Mouse (Mus musculus): ENCODE data around the gene Lhx9. TPM values are rescaled to one million over a fixed set of nuclear protein-coding genes. Genes with fewer than 3 reads are reported as not detected.

Gene Lhx9
- polyA plus RNA-seq, 1 experiment from 2014 or later, result not detected

DNA sequence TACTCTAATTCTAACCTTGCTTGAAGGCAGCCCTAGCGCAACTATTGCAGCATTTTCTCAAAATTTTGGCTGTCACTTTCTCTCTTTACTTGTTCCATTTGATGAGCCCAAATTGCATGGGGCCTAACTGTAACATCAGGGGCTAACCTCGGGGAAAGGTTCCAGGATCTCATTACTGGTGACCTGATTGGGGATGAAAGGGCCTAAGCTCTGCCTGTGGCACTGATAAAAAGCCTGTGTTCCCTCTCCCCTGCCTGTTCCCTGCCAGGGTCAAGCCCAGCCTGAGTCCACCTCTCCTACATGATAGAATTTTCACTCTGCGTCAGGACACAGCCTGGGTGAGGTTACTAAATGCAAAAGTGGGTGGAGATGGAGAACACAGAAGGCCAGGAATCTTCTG is 47.1 kb downstream of the Lhx9 start:
- H3K9ac ChIP-seq (ENCODE audit: low read depth, low read length), result no peak overlapping the region
- H3K27ac ChIP-seq (ENCODE audit: low read depth, low read length), result no peak overlapping the region
- H3K4me2 ChIP-seq (replicated peaks; ENCODE audit: low read depth), result no peak overlapping the region
- H3K9me3 ChIP-seq (ENCODE audit: control insufficient read depth), result no peaks in the 10 kb centered on the region
- no peaks in the 10 kb centered on the region for H3K4me1 ChIP-seq (replicated peaks; ENCODE audit: control insufficient read depth, insufficient read depth, low read length)
- H3K36me3 ChIP-seq (ENCODE audit: control insufficient read depth, insufficient read depth), result no peaks in the 10 kb centered on the region
- H3K4me3 ChIP-seq (ENCODE audit: low read depth, low read length), result no peak overlapping the region
- no peaks in the 10 kb centered on the region for H3K27me3 ChIP-seq (replicated peaks; ENCODE audit: control insufficient read depth, insufficient read depth, low read length)
- ATAC-seq, result no peak
- no peak for TF ChIP-seq CTCF (IDR thresholded peaks at IDR 0.05; ENCODE audit: low read depth)
- WGBS, result 63% methylated on average over 3 of the region's 3 CpGs

DNA sequence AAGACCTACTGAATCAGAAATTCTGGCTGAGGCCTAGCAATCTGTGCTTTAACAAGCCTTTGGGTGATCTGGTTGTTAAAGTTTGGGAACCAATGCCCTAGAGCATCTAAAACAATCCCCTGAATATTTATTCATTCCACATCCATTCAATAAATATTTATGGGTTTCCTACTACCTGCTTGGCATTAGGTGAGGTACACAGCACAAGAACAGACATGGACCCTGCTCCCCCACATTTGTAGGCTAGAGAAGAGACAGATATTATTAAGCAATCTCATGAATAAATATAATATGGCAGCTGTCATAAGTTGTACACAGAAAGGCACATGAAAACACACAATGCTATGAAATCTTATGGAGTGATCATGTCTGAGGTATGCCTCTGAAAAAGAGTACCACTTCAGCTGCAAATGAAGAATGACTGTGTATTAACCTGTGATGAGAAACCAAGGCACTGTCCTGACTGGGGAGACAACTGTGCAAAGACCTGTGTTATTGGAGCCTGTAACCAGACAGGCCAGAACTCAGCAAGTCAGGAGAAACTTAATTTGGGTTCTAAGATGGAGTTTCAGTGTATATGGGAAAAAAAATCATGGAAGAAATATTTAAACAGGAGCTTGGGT is 48.6 kb downstream of the Lhx9 start:
- Histone ChIP-seq H3K9ac (ENCODE audit: low read depth, low read length) (no peak overlapping the region), H3K4me2 (replicated peaks; ENCODE audit: low read depth) (no peak overlapping the region), H3K9me3 (ENCODE audit: control insufficient read depth) (no peaks in the 10 kb centered on the region), H3K27ac (ENCODE audit: low read depth, low read length) (no peak overlapping the region), H3K27me3 (replicated peaks; ENCODE audit: control insufficient read depth, insufficient read depth, low read length) (no peaks in the 10 kb centered on the region), H3K4me3 (ENCODE audit: low read depth, low read length) (no peak overlapping the region), H3K4me1 (replicated peaks; ENCODE audit: control insufficient read depth, insufficient read depth, low read length) (no peaks in the 10 kb centered on the region), H3K36me3 (ENCODE audit: control insufficient read depth, insufficient read depth) (no peaks in the 10 kb centered on the region)
- no peak for ATAC-seq
- no peak for TF ChIP-seq CTCF (IDR thresholded peaks at IDR 0.05; ENCODE audit: low read depth)

GRCm38 (mm10) chr1:138798110-138798509 is 50.3 kb downstream of the Lhx9 start:
- ATAC-seq, result no peak
- H3K4me1 ChIP-seq (replicated peaks; ENCODE audit: control insufficient read depth, insufficient read depth, low read length), result no peaks in the 10 kb centered on the region
- no peak overlapping the region for H3K9ac ChIP-seq (ENCODE audit: low read depth, low read length)
- no peaks in the 10 kb centered on the region for H3K9me3 ChIP-seq (ENCODE audit: control insufficient read depth)
- no peak overlapping the region for H3K4me2 ChIP-seq (replicated peaks; ENCODE audit: low read depth)
- TF ChIP-seq CTCF (IDR thresholded peaks at IDR 0.05; ENCODE audit: low read depth), result no peak
- H3K4me3 ChIP-seq (ENCODE audit: low read depth, low read length), result no peak overlapping the region
- no peak overlapping the region for H3K27ac ChIP-seq (ENCODE audit: low read depth, low read length)
- H3K27me3 ChIP-seq (replicated peaks; ENCODE audit: control insufficient read depth, insufficient read depth, low read length), result no peaks in the 10 kb centered on the region
- 87% methylated on average over 5 of the region's 5 CpGs for WGBS
- no peaks in the 10 kb centered on the region for H3K36me3 ChIP-seq (ENCODE audit: control insufficient read depth, insufficient read depth)

- H3K4me1 ChIP-seq (replicated peaks; ENCODE audit: control insufficient read depth, insufficient read depth, low read length), result no peaks in the 10 kb centered on the region
- H3K9ac ChIP-seq (ENCODE audit: low read depth, low read length), result no peak overlapping the region
- no peak overlapping the region for H3K27ac ChIP-seq (ENCODE audit: low read depth, low read length)
- no peaks in the 10 kb centered on the region for H3K27me3 ChIP-seq (replicated peaks; ENCODE audit: control insufficient read depth, insufficient read depth, low read length)
- no peak for TF ChIP-seq CTCF (IDR thresholded peaks at IDR 0.05; ENCODE audit: low read depth)
- H3K4me3 ChIP-seq (ENCODE audit: low read depth, low read length), result no peak overlapping the region
- H3K36me3 ChIP-seq (ENCODE audit: control insufficient read depth, insufficient read depth), result no peaks in the 10 kb centered on the region
- ATAC-seq, result no peak
- no peaks in the 10 kb centered on the region for H3K9me3 ChIP-seq (ENCODE audit: control insufficient read depth)
- H3K4me2 ChIP-seq (replicated peaks; ENCODE audit: low read depth), result no peak overlapping the region
- WGBS, result 83% methylated on average over 10 of the region's 10 CpGs
These were observed 62.5 kb downstream of the Lhx9 start for GRCm38 (mm10) chr1:138785856-138786255.

DNA sequence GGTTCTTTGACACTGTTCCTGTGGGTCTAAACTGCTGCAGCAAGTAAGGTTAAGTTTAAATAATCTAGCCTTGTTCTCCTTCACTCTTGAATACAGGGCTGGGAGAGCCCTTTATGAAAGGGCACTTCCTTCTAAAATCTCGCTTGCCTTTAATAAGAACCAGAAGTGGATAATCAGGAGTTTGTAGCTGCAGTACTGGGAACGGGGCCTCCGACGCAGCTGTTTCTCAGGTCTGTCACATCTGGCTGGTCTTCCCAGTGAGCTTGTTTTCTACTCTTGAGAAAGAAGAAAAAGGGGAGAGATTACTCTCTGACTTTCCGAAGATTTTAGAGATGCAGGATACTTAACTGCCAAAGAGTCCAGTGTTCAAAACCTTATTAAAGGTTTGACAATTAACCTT is 64.4 kb downstream of the Lhx9 start:
- H3K4me1 ChIP-seq (replicated peaks; ENCODE audit: control insufficient read depth, insufficient read depth, low read length), result no peaks in the 10 kb centered on the region
- H3K27me3 ChIP-seq (replicated peaks; ENCODE audit: control insufficient read depth, insufficient read depth, low read length), result no peaks in the 10 kb centered on the region
- H3K9ac ChIP-seq (ENCODE audit: low read depth, low read length), result no peak overlapping the region
- no peak overlapping the region for H3K27ac ChIP-seq (ENCODE audit: low read depth, low read length)
- H3K9me3 ChIP-seq (ENCODE audit: control insufficient read depth), result no peaks in the 10 kb centered on the region
- TF ChIP-seq CTCF (IDR thresholded peaks at IDR 0.05; ENCODE audit: low read depth), result no peak
- H3K36me3 ChIP-seq (ENCODE audit: control insufficient read depth, insufficient read depth), result no peaks in the 10 kb centered on the region
- no peak overlapping the region for H3K4me3 ChIP-seq (ENCODE audit: low read depth, low read length)
- no peak for ATAC-seq
- H3K4me2 ChIP-seq (replicated peaks; ENCODE audit: low read depth), result no peak overlapping the region
- 82% methylated on average over 5 of the region's 5 CpGs for WGBS

Other genes with a start within 250 kb of the Lhx9 start
- gene Nek7, start 228.4 kb downstream of the Lhx9 start, polyA plus RNA-seq (2015; fragmentation: Nextera tagmentation; extraction: Ambion mirVana), result 16.6 and 16.7 TPM in 2 replicates
- gene 2310009B15Rik, start 8.3 kb upstream of the Lhx9 start, polyA plus RNA-seq (2015; fragmentation: Nextera tagmentation; extraction: Ambion mirVana), result 38.0 TPM in 2 replicates
- gene Dennd1b, start 114.9 kb upstream of the Lhx9 start, polyA plus RNA-seq (2015; fragmentation: Nextera tagmentation; extraction: Ambion mirVana), result 18.3 and 19.1 TPM in 2 replicates

Data from intestine, postnatal 0 days (tissue).